ENCODE assay signal across 8 mouse cellular contexts in the genomic region with DNA sequence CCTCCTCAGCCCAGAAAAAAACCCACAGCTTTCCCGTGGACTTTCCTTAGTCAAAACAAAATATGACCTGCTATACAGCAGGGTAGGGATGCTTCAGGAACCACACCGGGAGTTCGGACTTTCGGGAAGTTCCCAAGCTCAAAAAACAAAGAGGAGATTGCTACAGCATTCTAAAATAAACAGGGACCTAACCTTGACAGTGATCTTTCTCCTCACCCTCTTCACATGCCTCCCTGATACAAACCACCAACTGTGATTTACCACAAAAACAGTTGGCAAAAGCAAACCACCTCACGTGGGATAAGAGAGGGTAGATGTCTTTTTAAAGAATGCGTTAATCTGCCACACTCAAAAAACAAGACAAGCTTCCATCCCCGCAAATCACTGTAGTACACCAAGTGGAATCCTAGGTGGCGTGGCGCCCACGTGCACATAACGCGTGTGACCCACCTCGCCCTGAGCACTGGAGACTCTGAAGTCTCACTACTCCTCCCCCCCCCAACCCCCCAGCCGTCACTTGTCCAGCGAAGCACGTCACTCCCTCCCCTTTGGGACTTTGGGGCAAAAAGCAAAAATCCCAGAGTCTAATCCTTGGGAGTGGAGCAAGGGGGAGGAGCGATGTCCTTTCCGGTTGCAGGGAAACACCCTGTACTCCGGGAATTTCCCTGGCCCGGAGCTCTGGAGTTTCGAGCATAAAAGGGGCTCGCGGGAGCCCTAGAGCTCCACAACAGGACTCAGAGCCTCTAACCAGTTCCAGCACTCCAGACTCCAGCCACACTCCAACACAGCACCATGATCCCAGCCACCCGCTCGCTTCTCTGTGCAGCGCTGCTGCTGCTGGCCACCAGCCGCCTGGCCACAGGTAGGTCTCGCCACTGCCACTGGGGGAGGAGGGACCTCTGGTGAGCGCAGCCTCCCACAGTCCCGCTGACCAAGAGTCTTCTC. TPM values are rescaled to one million over a fixed set of nuclear protein-coding genes. Genes with fewer than 3 reads are reported as not detected.
DNase-seq lines count a peak whose midpoint lies in the region; ATAC-seq lines count a peak whose summit lies in the region.

A gene (plus strand): TSS at position 723 of the 945 bp plus-strand sequence.

- H3K4me3 ChIP-seq in forebrain, embryonic 15.5 days, result peak within 1 kb of the TSS; percentile 45
- peak within 1 kb of the TSS; percentile 51 for H3K4me3 ChIP-seq in limb, embryonic 13.5 days
- H3K4me3 ChIP-seq in midbrain, embryonic 11.5 days (ENCODE audit: low read depth, low read length), result peak within 1 kb of the TSS; percentile 44

- H3K36me3 ChIP-seq in forebrain, embryonic 15.5 days, result no peaks in the 10 kb centered on the region
- H3K36me3 ChIP-seq in limb, embryonic 13.5 days, result no peaks in the 10 kb centered on the region
- H3K36me3 ChIP-seq in midbrain, embryonic 11.5 days (ENCODE audit: control insufficient read depth, insufficient read depth, low read length), result no peaks in the 10 kb centered on the region

- peak; percentile 6 to 23 for DNase-seq in urinary bladder, adult 18-20 months (ENCODE audit: low spot score in 2 of 2)
- DNase-seq in urinary bladder, postnatal 10 days (ENCODE audit: low spot score), result no peak
- DNase-seq in midbrain, embryonic 11.5 days (ENCODE audit: low spot score, missing footprints), result peak; percentile 93
- DNase-seq in testis, postnatal 10 days (ENCODE audit: low spot score), result peak; percentile 64
- no peak for DNase-seq in spleen, adult 12 weeks (ENCODE audit: low spot score)

- WGBS in forebrain, embryonic 15.5 days, result 8% methylated on average over 30 of the region's 30 CpGs
- 5% methylated on average over 30 of the region's 30 CpGs for WGBS in limb, embryonic 13.5 days
- WGBS in midbrain, embryonic 11.5 days, result 10% methylated on average over 30 of the region's 30 CpGs

- no peaks in the 10 kb centered on the region for H3K9me3 ChIP-seq in forebrain, embryonic 15.5 days
- no peaks in the 10 kb centered on the region for H3K9me3 ChIP-seq in limb, embryonic 13.5 days
- H3K9me3 ChIP-seq in midbrain, embryonic 11.5 days (ENCODE audit: control insufficient read depth, low read length), result no peaks in the 10 kb centered on the region

- H3K4me2 ChIP-seq in forebrain, embryonic 15.5 days (replicated peaks), result peak within 1 kb of the TSS; percentile 64
- peak within 1 kb of the TSS; percentile 86 for H3K4me2 ChIP-seq in limb, embryonic 13.5 days (replicated peaks)
- H3K4me2 ChIP-seq in midbrain, embryonic 11.5 days, result peak within 1 kb of the TSS; percentile 83

- peak within 1 kb of the TSS; percentile 40; the same call in 1 of the 2 replicates for H3K9ac ChIP-seq in forebrain, embryonic 15.5 days (replicated peaks)
- H3K9ac ChIP-seq in limb, embryonic 13.5 days, result peak within 1 kb of the TSS; percentile 65
- peak within 1 kb of the TSS; percentile 57 for H3K9ac ChIP-seq in midbrain, embryonic 11.5 days (ENCODE audit: low read length)

- H3K27ac ChIP-seq in forebrain, embryonic 15.5 days (replicated peaks), result no peak within 1 kb of the TSS
- no peak within 1 kb of the TSS; the same call in 1 of the 2 replicates for H3K27ac ChIP-seq in limb, embryonic 13.5 days
- no peak within 1 kb of the TSS for H3K27ac ChIP-seq in midbrain, embryonic 11.5 days (ENCODE audit: low read depth, low read length)

- H3K27me3 ChIP-seq in forebrain, embryonic 15.5 days, result no peaks in the 10 kb centered on the region
- H3K27me3 ChIP-seq in limb, embryonic 13.5 days, result peaks cover 18% of the 10 kb centered on the region
- H3K27me3 ChIP-seq in midbrain, embryonic 11.5 days (ENCODE audit: control insufficient read depth, insufficient read depth, low read length), result no peaks in the 10 kb centered on the region

- peak; percentile 86 for ATAC-seq in forebrain, embryonic 15.5 days (replicated peaks)
- peak; percentile 29 to 67 for ATAC-seq in hematopoietic stem cell, adult 5-6 weeks (replicated peaks in 1 of 2; ENCODE audit: insufficient read depth in 1 of 2, low FRiP score in 2 of 2, low TSS enrichment in 1 of 2, low read depth in 1 of 2, poor library complexity in 2 of 2, severe bottlenecking in 2 of 2)
- peak; percentile 85 for ATAC-seq in limb, embryonic 13.5 days (ENCODE audit: low FRiP score, low read depth)
- ATAC-seq in midbrain, embryonic 11.5 days (ENCODE audit: low FRiP score), result peak; percentile 86

- peaks cover 10% of the 10 kb centered on the region for H3K4me1 ChIP-seq in forebrain, embryonic 15.5 days
- H3K4me1 ChIP-seq in limb, embryonic 13.5 days, result peaks cover 9% of the 10 kb centered on the region
- no peaks in the 10 kb centered on the region for H3K4me1 ChIP-seq in midbrain, embryonic 11.5 days (ENCODE audit: control insufficient read depth, insufficient read depth, low read length)

RNA-seq across cellular contexts. Expression of the gene that starts here (rescaled TPM):
- polyA plus RNA-seq in forebrain, embryonic 15.5 days (2015; fragmentation: Nextera tagmentation; extraction: Ambion mirVana), result 0.24 TPM in 1 of 2 replicates, not detected in the other
- not detected in 2 replicates for total RNA-seq in hematopoietic stem cell, adult 5-6 weeks (2017)
- polyA plus RNA-seq in limb, embryonic 13.5 days (2015; fragmentation: Nextera tagmentation; extraction: Ambion mirVana), result 1.1 and 1.4 TPM in 2 replicates
- polyA plus RNA-seq in midbrain, embryonic 11.5 days (2014; fragmentation: Nextera tagmentation; extraction: Ambion mirVana), result not detected in 2 replicates

Comparison
In these comparisons a context has a peak if more than half of its experiments do, and no peak if none do; other contexts are left out.
1. DNase-seq: peak in urinary bladder, adult 18-20 months (2 of 2) and testis, postnatal 10 days (single experiment); none in urinary bladder, postnatal 10 days (single experiment) and spleen, adult 12 weeks (single experiment).
2. Peak in ATAC-seq, H3K4me3 ChIP-seq, H3K9ac ChIP-seq and H3K4me2 ChIP-seq in forebrain, embryonic 15.5 days; RNA of the gene not detected or under 1 TPM.
3. Peak in ATAC-seq in hematopoietic stem cell, adult 5-6 weeks; RNA of the gene not detected or under 1 TPM.
4. Peak in DNase-seq, ATAC-seq, H3K4me3 ChIP-seq, H3K9ac ChIP-seq and H3K4me2 ChIP-seq in midbrain, embryonic 11.5 days; RNA of the gene not detected or under 1 TPM.
5. Peak in every context shown above with its lines, with median percentiles within 50 percentile points of each other: ATAC-seq, H3K4me2 ChIP-seq, H3K4me3 ChIP-seq and H3K9ac ChIP-seq.